Mouse (Mus musculus) ES-E14 (cell line): ENCODE data around the gene Ank3.

Source experiments
- CHD2 ChIP-seq: IDR thresholded peaks from 2 replicates; pipeline ENCODE4 v1.6.1; 2014; ENCODE audit warnings: mild to moderate bottlenecking, low read depth, low read length, inconsistent platforms
- HCFC1 ChIP-seq: IDR thresholded peaks from 2 replicates; pipeline ENCODE4 v1.6.1; 2012; ENCODE audit warnings: low read length, inconsistent platforms, borderline replicate concordance; ENCODE audit not compliant: insufficient read depth
- MAFK ChIP-seq: IDR thresholded peaks from 2 replicates; pipeline ENCODE4 v1.6.1; 2014; ENCODE audit warnings: mild to moderate bottlenecking, low read depth, low read length, inconsistent platforms; ENCODE audit not compliant: insufficient read depth
- ZC3H11A ChIP-seq: IDR thresholded peaks from 2 replicates; pipeline ENCODE4 v1.6.1; 2012; ENCODE audit warnings: low read depth, mild to moderate bottlenecking, inconsistent platforms, low read length, borderline replicate concordance
- ZNF384 ChIP-seq: IDR thresholded peaks from 2 replicates; pipeline ENCODE4 v1.6.1; 2012; ENCODE audit warnings: low read depth, low read length, inconsistent platforms

- TF ChIP-seq MAFK (no peak), ZC3H11A (no peak), HCFC1 (no peak), CHD2 (no peak), ZNF384 (no peak)
Measured at GRCm38 (mm10) chr10:69652660-69653059, 254.1 kb downstream of the Ank3 start.
